Mouse (Mus musculus) midbrain, embryonic 14.5 days (tissue): ENCODE data around the gene Kcnip1. TPM values are rescaled to one million over a fixed set of nuclear protein-coding genes. Genes with fewer than 3 reads are reported as not detected.

Source experiments
- ATAC-seq: fragments of 200-750 bp; cut with Nextera tagmentation; 2 replicates; pipeline ENCODE4 v1.8.0; 2017; ENCODE audit warnings: moderate number of reproducible peaks, moderate library complexity; ENCODE audit not compliant: low FRiP score, low TSS enrichment
- DNase-seq: peaks from one replicate; pipeline ENCODE4 v3.0.0-alpha.2; 2015
- H3K27ac ChIP-seq: fragments of 300-500 bp; sonication (generic); replicated peaks from 2 replicates; pipeline ENCODE4 v1.5.1; 2014; ENCODE audit warnings: mild to moderate bottlenecking, low read depth, low read length, moderate library complexity
- H3K27me3 ChIP-seq: fragments of 300-500 bp; sonication (generic); 2 replicates; pipeline ENCODE4 v1.6.1; 2014; ENCODE audit warnings: low read length, control low read depth, mixed read lengths; ENCODE audit not compliant: control insufficient read depth, insufficient read depth
- H3K36me3 ChIP-seq: fragments of 300-500 bp; sonication (generic); 2 replicates; pipeline ENCODE4 v1.6.1; 2014; ENCODE audit warnings: low read length, control low read depth; ENCODE audit not compliant: control insufficient read depth, insufficient read depth
- H3K4me1 ChIP-seq: fragments of 300-500 bp; sonication (generic); 2 replicates; pipeline ENCODE4 v1.6.1; 2014; ENCODE audit warnings: mild to moderate bottlenecking, antibody characterized with exemption, low read length, control low read depth; ENCODE audit not compliant: control insufficient read depth, insufficient read depth
- H3K4me2 ChIP-seq: fragments of 300-500 bp; sonication (generic); 2 replicates; pipeline ENCODE4 v1.6.1; 2014; ENCODE audit warnings: mild to moderate bottlenecking, low read length, moderate library complexity
- H3K4me3 ChIP-seq: fragments of 300-500 bp; sonication (generic); replicated peaks from 2 replicates; pipeline ENCODE4 v1.5.1; 2014; ENCODE audit warnings: low read depth, low read length
- H3K9ac ChIP-seq: fragments of 300-500 bp; sonication (generic); replicated peaks from 2 replicates; pipeline ENCODE4 v1.6.1; 2014; ENCODE audit warnings: mild to moderate bottlenecking, low read length, moderate library complexity
- H3K9me3 ChIP-seq: fragments of 300-500 bp; sonication (generic); 2 replicates; pipeline ENCODE4 v1.6.1; 2016; ENCODE audit warnings: low read length, control low read depth, mixed read lengths; ENCODE audit not compliant: control insufficient read depth
- WGBS: fragments of 180-500 bp; shearing (Covaris S2); extraction: QIAGEN DNeasy Blood & Tissue Kit; methylation state at CpG from one replicate; pipeline ENCODE4 v1.1.7; 2014; 5-methylcytosine and 5-hydroxymethylcytosine counted together
- polyA plus RNA-seq: library from polyadenylated mRNA; unstranded; fragments of >200 nt; fragmentation: Nextera tagmentation; extraction: Ambion mirVana; gene quantifications from 2 replicates; pipeline ENCODE4 v1.2.1, GENCODE M21; 2014

Gene Kcnip1
- polyA plus RNA-seq, 1 experiment from 2014 or later, result 76.5 TPM

GRCm38 (mm10) chr11:33866775-33867174, 126.2 kb downstream of the Kcnip1 start:
- no peak for ATAC-seq

GRCm38 (mm10) chr11:33864245-33864644, 128.7 kb downstream of the Kcnip1 start:
- no peak overlapping the region for H3K9ac ChIP-seq
- H3K4me3 ChIP-seq, result no peak overlapping the region
- no peak overlapping the region for H3K4me2 ChIP-seq
- WGBS, result 93% methylated on average over 4 of the region's 4 CpGs
- no peak for ATAC-seq
- no peaks in the 10 kb centered on the region for H3K4me1 ChIP-seq
- H3K27ac ChIP-seq, result no peak overlapping the region
- no peaks in the 10 kb centered on the region for H3K9me3 ChIP-seq
- no peaks in the 10 kb centered on the region for H3K27me3 ChIP-seq
- H3K36me3 ChIP-seq, result no peaks in the 10 kb centered on the region
- no peak for DNase-seq

More at GRCm38 (mm10) chr11:33866775-33867174, 126.2 kb downstream of the Kcnip1 start:
- H3K9me3 ChIP-seq, result no peaks in the 10 kb centered on the region
- H3K27ac ChIP-seq, result no peak overlapping the region
- DNase-seq, result no peak
- H3K9ac ChIP-seq, result no peak overlapping the region
- no peak overlapping the region for H3K4me3 ChIP-seq
- no peaks in the 10 kb centered on the region for H3K4me1 ChIP-seq
- H3K4me2 ChIP-seq, result no peak overlapping the region
- H3K36me3 ChIP-seq, result no peaks in the 10 kb centered on the region
- no peaks in the 10 kb centered on the region for H3K27me3 ChIP-seq
- 56% methylated on average over 6 of the region's 6 CpGs for WGBS

- no peaks in the 10 kb centered on the region for H3K27me3 ChIP-seq
- no peaks in the 10 kb centered on the region for H3K9me3 ChIP-seq
- H3K36me3 ChIP-seq, result no peaks in the 10 kb centered on the region
- no peak overlapping the region for H3K9ac ChIP-seq
- H3K27ac ChIP-seq, result no peak overlapping the region
- H3K4me2 ChIP-seq, result no peak overlapping the region
- DNase-seq (no peak), ATAC-seq (no peak)
- no peak overlapping the region for H3K4me3 ChIP-seq
- no peaks in the 10 kb centered on the region for H3K4me1 ChIP-seq
Measured at GRCm38 (mm10) chr11:33861823-33862222, 131.1 kb downstream of the Kcnip1 start.

GRCm38 (mm10) chr11:33860905-33861582, 131.9 kb downstream of the Kcnip1 start:
- no peaks in the 10 kb centered on the region for H3K36me3 ChIP-seq
- no peak overlapping the region for H3K4me3 ChIP-seq
- ATAC-seq, result no peak
- H3K4me2 ChIP-seq, result no peak overlapping the region
- no peaks in the 10 kb centered on the region for H3K4me1 ChIP-seq
- 80% methylated on average over 4 of the region's 4 CpGs for WGBS
- H3K9me3 ChIP-seq, result no peaks in the 10 kb centered on the region
- H3K9ac ChIP-seq, result no peak overlapping the region
- no peak for DNase-seq
- H3K27ac ChIP-seq, result no peak overlapping the region
- H3K27me3 ChIP-seq, result no peaks in the 10 kb centered on the region

GRCm38 (mm10) chr11:33849614-33850013, 143.3 kb downstream of the Kcnip1 start:
- no peak overlapping the region for H3K27ac ChIP-seq
- DNase-seq, result no peak
- H3K4me2 ChIP-seq, result no peak overlapping the region
- H3K9me3 ChIP-seq, result no peaks in the 10 kb centered on the region
- ATAC-seq, result no peak
- H3K4me1 ChIP-seq, result peaks cover 12% of the 10 kb centered on the region; the same call in 1 of the 2 replicates
- no peak overlapping the region for H3K9ac ChIP-seq
- H3K36me3 ChIP-seq, result no peaks in the 10 kb centered on the region
- no peak overlapping the region for H3K4me3 ChIP-seq
- WGBS, result 41% methylated on average over 11 of the region's 11 CpGs
- H3K27me3 ChIP-seq, result no peaks in the 10 kb centered on the region; the same call in 1 of the 2 replicates

GRCm38 (mm10) chr11:33848685-33849084, 144.3 kb downstream of the Kcnip1 start:
- Histone ChIP-seq H3K27me3 (no peaks in the 10 kb centered on the region; the same call in 1 of the 2 replicates), H3K4me3 (no peak overlapping the region), H3K27ac (no peak overlapping the region), H3K36me3 (no peaks in the 10 kb centered on the region), H3K9ac (no peak overlapping the region), H3K4me2 (no peak overlapping the region), H3K9me3 (no peaks in the 10 kb centered on the region), H3K4me1 (peaks cover 12% of the 10 kb centered on the region; the same call in 1 of the 2 replicates)
- ATAC-seq, result no peak
- 91% methylated on average over 3 of the region's 3 CpGs for WGBS
- no peak for DNase-seq

- Histone ChIP-seq H3K9ac (no peak overlapping the region), H3K4me2 (no peak overlapping the region), H3K4me1 (peaks cover 19% of the 10 kb centered on the region), H3K36me3 (no peaks in the 10 kb centered on the region), H3K27me3 (no peaks in the 10 kb centered on the region; the same call in 1 of the 2 replicates), H3K9me3 (no peaks in the 10 kb centered on the region), H3K4me3 (no peak overlapping the region), H3K27ac (no peak overlapping the region)
- 66% methylated on average over 5 of the region's 5 CpGs for WGBS
- ATAC-seq, result no peak
- DNase-seq, result no peak
Measured at GRCm38 (mm10) chr11:33845931-33846330, 147.0 kb downstream of the Kcnip1 start.

GRCm38 (mm10) chr11:33843294-33843864, 149.6 kb downstream of the Kcnip1 start:
- WGBS, result under 1% methylated on average over 51 of the region's 52 CpGs
- H3K4me1 ChIP-seq, result peaks cover 21% of the 10 kb centered on the region
- no peaks in the 10 kb centered on the region for H3K9me3 ChIP-seq
- ATAC-seq (peak; percentile 74), DNase-seq (peak; percentile 85)
- peak overlapping the region; percentile 86 for H3K4me2 ChIP-seq
- H3K27ac ChIP-seq, result peak overlapping the region; percentile 71
- no peaks in the 10 kb centered on the region for H3K36me3 ChIP-seq
- no peaks in the 10 kb centered on the region; the same call in 1 of the 2 replicates for H3K27me3 ChIP-seq
- H3K4me3 ChIP-seq, result peak overlapping the region; percentile 52
- peak overlapping the region; percentile 85 for H3K9ac ChIP-seq

- ATAC-seq (no peak), DNase-seq (no peak)
- Histone ChIP-seq H3K27me3 (no peaks in the 10 kb centered on the region), H3K4me3 (no peak overlapping the region), H3K27ac (no peak overlapping the region), H3K36me3 (no peaks in the 10 kb centered on the region), H3K9ac (no peak overlapping the region), H3K4me2 (no peak overlapping the region), H3K9me3 (no peaks in the 10 kb centered on the region), H3K4me1 (peaks cover 21% of the 10 kb centered on the region)
- WGBS, result 79% methylated on average over 3 of the region's 3 CpGs
Measured at GRCm38 (mm10) chr11:33839049-33839448, 153.9 kb downstream of the Kcnip1 start.
